Mouse (Mus musculus): ENCODE measurements at regions not wholly inside any gene's neighbourhood (a gene's known extent, or its start where the extent isn't known, plus 50 kb on each side); places are given as distances from the start of the nearest gene placed in this dataset.

GRCm38 (mm10) chr2:106256012-106256411, 252.7 kb upstream of the Dnajc24 start:
- in situ Hi-C loops (cut with MboI; ENCODE audit: low pct_unique_long_range_greater_than_20kb in 1 of 2, low sequenced_read_pairs in 2 of 2, unreplicated experiment in 1 of 2) = no loop called here

DNA sequence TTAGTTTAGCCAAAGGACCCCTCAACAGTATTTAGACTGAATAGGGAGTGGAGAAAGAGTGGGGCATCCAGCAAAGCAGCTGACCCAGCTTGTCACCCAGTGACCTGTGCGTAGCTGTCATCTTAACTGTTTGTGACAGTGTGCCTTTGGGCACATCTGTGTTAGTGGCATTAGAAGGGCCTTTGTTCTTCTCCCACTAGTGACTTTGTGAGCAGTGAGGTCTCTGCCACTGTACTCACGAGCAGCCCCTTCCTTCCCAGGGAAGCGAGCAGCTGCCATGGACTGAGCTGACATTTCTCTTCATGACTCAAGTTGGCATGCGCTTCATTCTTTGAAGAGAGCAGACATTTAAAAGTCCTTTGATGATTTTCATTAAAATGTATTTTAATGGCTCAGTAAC, 231.0 kb upstream of the Dnajc24 start:
- in situ Hi-C loops (cut with MboI; ENCODE audit: low pct_unique_long_range_greater_than_20kb in 1 of 2, low sequenced_read_pairs in 2 of 2, unreplicated experiment in 1 of 2) = no loop called here

DNA sequence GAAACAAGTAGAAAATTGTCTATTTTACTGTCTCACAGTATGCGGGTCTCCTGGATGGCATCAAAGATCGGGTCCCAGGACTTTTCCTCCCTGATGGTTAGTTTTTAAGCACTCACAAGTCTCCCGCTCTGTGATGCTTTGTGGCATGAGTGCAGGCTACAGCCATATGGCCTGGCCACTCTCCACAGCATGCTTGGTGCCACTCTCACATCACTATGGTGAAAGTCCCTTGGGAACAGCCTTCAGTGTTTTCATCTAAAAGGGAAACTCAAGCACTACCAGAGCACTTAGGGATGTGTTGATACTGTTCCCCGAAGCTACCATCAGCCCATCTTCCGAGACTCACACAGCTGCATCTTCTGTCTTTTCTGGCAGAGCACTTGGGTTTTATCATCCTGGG, 227.8 kb upstream of the Dnajc24 start:
- in situ Hi-C loops (cut with MboI; ENCODE audit: low pct_unique_long_range_greater_than_20kb in 1 of 2, low sequenced_read_pairs in 2 of 2, unreplicated experiment in 1 of 2) = no loop called here

DNA sequence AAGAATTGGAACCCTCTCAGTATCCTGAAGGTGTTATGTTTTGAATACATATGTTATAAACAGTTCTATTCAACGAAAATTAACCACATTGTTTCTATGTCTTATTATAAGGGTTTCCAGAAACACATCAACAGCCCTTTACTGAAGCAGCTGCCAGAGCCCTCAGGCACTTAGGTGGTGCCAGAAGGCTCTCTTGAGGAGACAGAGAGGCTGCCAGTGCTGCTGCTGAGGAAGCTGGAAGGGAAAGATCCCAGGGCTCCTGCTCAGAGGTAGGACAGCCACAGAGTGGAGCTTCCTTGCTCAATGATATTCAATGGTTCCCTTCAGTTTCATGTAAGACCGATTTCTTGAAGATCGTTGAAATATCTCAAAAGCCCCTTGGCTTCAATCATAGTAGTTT, 226.7 kb upstream of the Dnajc24 start:
- in situ Hi-C loops (cut with MboI; ENCODE audit: low pct_unique_long_range_greater_than_20kb in 1 of 2, low sequenced_read_pairs in 2 of 2, unreplicated experiment in 1 of 2) = no loop called here

DNA sequence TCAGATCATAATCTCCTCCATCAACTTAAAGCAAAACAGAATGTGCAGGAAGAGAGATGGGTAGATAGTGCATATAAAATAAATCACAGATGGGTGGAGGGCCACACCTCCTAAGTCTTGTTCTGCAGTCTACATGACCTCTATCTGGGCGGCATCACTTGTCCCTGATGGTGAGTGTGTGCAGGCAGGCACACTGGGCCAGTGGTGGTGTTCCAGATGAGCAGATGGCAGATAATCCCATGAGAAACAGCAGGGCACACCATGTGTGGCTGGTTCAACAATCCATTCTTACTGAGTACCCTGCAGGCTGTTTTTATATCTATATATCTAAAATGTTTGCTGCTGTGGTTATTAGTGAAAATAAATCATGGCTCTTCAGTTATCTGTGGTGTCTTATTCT, 224.9 kb upstream of the Dnajc24 start:
- in situ Hi-C loops (cut with MboI; ENCODE audit: low pct_unique_long_range_greater_than_20kb in 1 of 2, low sequenced_read_pairs in 2 of 2, unreplicated experiment in 1 of 2) = no loop called here

- in situ Hi-C loops (cut with MboI; ENCODE audit: low pct_unique_long_range_greater_than_20kb in 1 of 2, low sequenced_read_pairs in 2 of 2, unreplicated experiment in 1 of 2) = no loop called here
Observed at GRCm38 (mm10) chr2:106216169-106216568, 212.8 kb upstream of the Dnajc24 start.

- in situ Hi-C loops (cut with MboI; ENCODE audit: low pct_unique_long_range_greater_than_20kb in 1 of 2, low sequenced_read_pairs in 2 of 2, unreplicated experiment in 1 of 2) = no loop called here
Observed at GRCm38 (mm10) chr2:106213740-106214139, 210.4 kb upstream of the Dnajc24 start.

GRCm38 (mm10) chr2:106210773-106211172, 207.4 kb upstream of the Dnajc24 start:
- in situ Hi-C loops (cut with MboI; ENCODE audit: low pct_unique_long_range_greater_than_20kb in 1 of 2, low sequenced_read_pairs in 2 of 2, unreplicated experiment in 1 of 2) = no loop called here

GRCm38 (mm10) chr2:106208767-106209250, 205.5 kb upstream of the Dnajc24 start:
- in situ Hi-C loops (cut with MboI; ENCODE audit: low pct_unique_long_range_greater_than_20kb in 1 of 2, low sequenced_read_pairs in 2 of 2, unreplicated experiment in 1 of 2) = no loop called here

GRCm38 (mm10) chr2:106200130-106200529, 196.8 kb upstream of the Dnajc24 start:
- in situ Hi-C loops (cut with MboI; ENCODE audit: low pct_unique_long_range_greater_than_20kb in 1 of 2, low sequenced_read_pairs in 2 of 2, unreplicated experiment in 1 of 2) = no loop called here

DNA sequence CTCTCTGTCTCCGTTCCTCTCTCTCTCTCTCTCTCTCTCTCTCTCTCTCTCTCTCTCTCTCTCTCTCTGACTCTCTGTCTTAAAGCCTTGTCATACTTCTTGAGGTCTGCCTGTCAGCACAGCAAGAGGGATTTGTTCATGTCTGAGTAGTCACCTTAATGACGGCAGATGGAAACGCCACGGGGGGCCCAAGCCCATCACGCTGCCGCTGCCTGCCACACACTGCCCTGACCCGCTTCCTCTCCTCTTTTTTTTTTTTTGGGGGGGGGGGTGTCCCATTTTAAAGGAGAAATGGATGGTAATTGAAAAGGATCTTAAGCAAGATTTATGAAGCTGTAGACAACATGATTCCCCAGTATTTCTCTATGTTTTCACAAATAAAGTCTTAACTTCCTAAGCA, 191.8 kb upstream of the Dnajc24 start:
- in situ Hi-C loops (cut with MboI; ENCODE audit: low pct_unique_long_range_greater_than_20kb in 1 of 2, low sequenced_read_pairs in 2 of 2, unreplicated experiment in 1 of 2) = loop anchor here in 1 of 2 experiments (25.0 kb wide), 1 partner anchor 858 kb away; no protein-coding TSS in a partner anchor

DNA sequence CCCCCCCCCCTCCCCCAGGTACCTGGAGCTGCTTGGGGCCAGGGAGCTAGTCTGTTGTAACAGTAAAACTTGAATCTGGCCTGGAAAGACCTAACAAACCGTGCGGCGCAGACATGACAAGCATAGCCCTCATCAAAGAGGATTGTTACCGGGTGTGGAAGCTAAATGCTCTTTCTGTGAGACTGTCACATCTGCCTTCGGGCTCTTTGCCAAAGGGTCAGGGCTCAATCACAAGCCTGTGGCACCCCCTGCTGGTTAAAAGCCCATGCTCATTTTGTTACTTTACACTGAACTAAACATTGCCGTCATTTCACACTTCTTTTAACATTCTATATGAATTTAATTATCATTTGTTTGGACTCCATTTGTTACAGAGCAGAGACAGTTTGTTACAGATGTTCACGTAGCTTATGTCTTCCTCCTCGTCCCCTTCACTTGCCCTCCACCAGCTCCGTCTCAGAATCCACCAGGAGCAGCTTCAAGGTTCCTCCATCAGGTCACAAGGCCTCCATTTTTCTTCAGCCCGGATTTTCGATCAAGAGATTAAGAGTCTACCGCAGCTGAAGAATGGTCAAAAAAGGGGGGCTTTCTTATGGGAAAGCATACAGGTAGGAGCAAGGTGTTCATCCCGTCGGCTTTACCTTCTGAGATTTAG, 191.1 kb upstream of the Dnajc24 start:
- in situ Hi-C loops (cut with MboI; ENCODE audit: low pct_unique_long_range_greater_than_20kb in 1 of 2, low sequenced_read_pairs in 2 of 2, unreplicated experiment in 1 of 2) = loop anchor here in 1 of 2 experiments (25.0 kb wide), 1 partner anchor 857 kb away; no protein-coding TSS in a partner anchor

GRCm38 (mm10) chr2:106193889-106194347, 190.6 kb upstream of the Dnajc24 start:
- in situ Hi-C loops (cut with MboI; ENCODE audit: low pct_unique_long_range_greater_than_20kb in 1 of 2, low sequenced_read_pairs in 2 of 2, unreplicated experiment in 1 of 2) = loop anchor here in 1 of 2 experiments (25.0 kb wide), 1 partner anchor 857 kb away; no protein-coding TSS in a partner anchor

DNA sequence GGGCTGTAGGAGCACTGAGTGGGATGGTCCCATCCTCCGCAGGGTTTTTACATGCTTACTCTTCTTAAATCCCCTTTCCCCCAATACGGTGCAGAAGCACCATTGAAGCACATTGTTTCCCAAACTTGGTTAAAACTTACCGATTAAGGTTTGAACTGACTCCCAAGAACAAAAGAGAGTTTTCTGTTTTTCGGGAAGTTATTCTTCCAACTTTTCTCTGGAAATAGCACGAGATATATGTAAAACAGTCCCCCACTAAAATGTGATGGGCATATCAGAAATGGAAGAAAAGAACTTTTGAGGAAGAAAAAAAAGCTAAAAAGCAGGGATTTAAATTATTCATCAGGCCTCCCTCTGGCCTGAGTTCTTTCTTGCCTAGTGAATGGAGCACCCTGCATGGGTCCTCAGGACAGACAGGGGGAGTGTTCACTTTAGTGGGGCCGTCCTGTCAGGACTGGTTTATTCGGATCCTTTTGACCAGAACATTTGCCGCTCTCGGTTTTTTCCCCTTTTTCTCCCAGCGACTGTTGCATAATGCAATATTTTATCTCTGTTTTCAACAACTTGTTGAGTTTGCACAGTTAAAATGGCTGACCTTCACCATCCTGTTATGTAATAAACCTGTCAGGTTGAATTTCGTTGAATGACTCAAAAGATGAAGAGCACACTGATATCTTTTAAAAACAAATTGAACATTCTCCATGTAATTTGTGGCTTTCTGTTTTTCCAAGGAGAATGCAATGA, 187.4 kb upstream of the Dnajc24 start:
- in situ Hi-C loops (cut with MboI; ENCODE audit: low pct_unique_long_range_greater_than_20kb in 1 of 2, low sequenced_read_pairs in 2 of 2, unreplicated experiment in 1 of 2) = loop anchor here in 1 of 2 experiments (25.0 kb wide), 1 partner anchor 853 kb away; no protein-coding TSS in a partner anchor

DNA sequence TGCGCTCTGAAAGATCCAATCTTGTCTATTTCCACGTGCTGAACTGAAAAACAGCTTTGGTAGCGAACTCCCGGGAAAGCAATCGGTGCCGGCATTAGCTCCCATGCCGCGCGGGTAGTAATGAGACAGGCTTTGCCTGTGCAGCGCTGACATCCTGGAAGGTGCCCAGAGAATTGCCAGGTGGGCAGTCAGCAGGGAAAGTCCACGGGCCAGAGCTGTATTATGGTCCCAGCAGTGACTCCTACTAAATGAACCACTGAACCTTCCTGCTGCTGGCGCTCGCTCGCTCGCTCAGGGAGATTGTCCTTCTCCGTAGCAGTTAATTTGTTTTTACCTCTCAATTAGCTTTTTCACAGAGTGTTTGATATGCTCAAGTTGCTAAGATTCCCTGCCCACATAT, 180.3 kb upstream of the Dnajc24 start:
- in situ Hi-C loops (cut with MboI; ENCODE audit: low pct_unique_long_range_greater_than_20kb in 1 of 2, low sequenced_read_pairs in 2 of 2, unreplicated experiment in 1 of 2) = loop anchor here in 1 of 2 experiments (25.0 kb wide), 1 partner anchor 846 kb away; no protein-coding TSS in a partner anchor

DNA sequence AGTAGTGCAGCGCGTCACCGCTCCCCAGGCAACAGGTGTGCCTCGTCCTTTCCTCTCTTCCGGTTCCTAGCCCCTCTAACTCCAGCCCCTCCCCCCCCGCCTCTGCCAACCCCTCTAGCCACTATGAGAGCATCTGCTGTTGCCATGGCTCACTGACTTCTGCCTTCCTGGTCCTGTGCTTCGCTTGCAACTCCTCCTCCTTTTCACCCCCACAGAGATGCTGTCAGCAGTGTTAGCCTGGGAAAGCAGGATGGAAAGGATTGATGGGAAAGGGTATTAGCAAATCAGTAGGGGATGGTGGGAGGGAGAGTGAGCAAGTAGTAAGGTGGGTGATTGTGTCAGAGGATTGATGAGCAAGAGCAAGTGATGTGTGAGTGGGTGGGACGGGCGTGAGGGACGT, 178.7 kb upstream of the Dnajc24 start:
- in situ Hi-C loops (cut with MboI; ENCODE audit: low pct_unique_long_range_greater_than_20kb in 1 of 2, low sequenced_read_pairs in 2 of 2, unreplicated experiment in 1 of 2) = loop anchor here in 1 of 2 experiments (25.0 kb wide), 1 partner anchor 845 kb away; no protein-coding TSS in a partner anchor

GRCm38 (mm10) chr2:106162681-106163080, 159.3 kb upstream of the Dnajc24 start:
- in situ Hi-C loops (cut with MboI; ENCODE audit: low pct_unique_long_range_greater_than_20kb in 1 of 2, low sequenced_read_pairs in 2 of 2, unreplicated experiment in 1 of 2) = no loop called here

DNA sequence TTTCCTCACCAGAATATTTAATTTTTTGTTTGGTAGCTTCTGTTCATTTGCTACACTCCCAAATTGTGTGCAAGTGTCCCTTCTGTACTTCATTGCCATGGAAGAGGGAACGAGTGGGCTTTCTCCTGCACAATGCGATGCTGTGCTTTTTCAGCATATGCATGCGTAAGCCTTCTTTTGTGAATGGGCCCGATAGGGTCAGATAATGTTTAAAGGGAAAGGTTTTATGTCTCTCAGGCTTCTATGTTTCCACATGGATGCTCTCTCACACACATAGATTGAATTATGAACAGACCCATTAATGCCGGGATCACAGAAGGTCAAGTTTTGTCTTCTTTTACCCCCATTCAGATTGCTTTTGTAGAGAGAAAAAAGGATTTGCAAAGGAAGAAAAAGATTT, 158.5 kb upstream of the Dnajc24 start:
- in situ Hi-C loops (cut with MboI; ENCODE audit: low pct_unique_long_range_greater_than_20kb in 1 of 2, low sequenced_read_pairs in 2 of 2, unreplicated experiment in 1 of 2) = no loop called here

DNA sequence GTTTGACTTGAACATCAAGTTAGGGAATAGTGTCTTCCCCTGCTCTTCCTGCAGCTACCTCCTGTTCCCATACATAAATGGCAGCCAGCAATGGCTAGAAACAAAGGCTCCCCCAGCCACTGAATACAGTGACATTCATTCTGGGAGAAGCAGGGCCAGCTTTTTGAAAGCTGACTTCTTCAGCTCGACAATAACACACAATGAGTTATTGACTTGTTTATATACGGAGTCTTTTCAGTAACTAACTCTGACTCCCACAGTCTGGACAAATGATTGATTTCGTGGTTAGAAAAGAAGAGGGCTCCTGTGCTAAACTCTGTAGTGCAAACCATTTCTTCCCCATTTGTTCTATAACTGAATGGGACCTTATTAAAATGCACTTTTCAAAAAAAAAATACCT, 146.4 kb upstream of the Dnajc24 start:
- in situ Hi-C loops (cut with MboI; ENCODE audit: low pct_unique_long_range_greater_than_20kb in 1 of 2, low sequenced_read_pairs in 2 of 2, unreplicated experiment in 1 of 2) = no loop called here
